Mouse (Mus musculus): ENCODE measurements at regions not wholly inside any gene's neighbourhood (a gene's known extent, or its start where the extent isn't known, plus 50 kb on each side); places are given as distances from the start of the nearest gene placed in this dataset.

- Histone ChIP-seq H3K4me1 (no peaks in the 10 kb centered on the region), H3K27ac (replicated peaks) (no peak overlapping the region)
- WGBS: 80% methylated on average over 3 of the region's 3 CpGs
Observed at GRCm38 (mm10) chr16:78247189-78247588, 54.1 kb upstream of the Cxadr start.

GRCm38 (mm10) chr16:78242678-78243077, 58.6 kb upstream of the Cxadr start:
- WGBS: 79% methylated on average over 3 of the region's 3 CpGs
- Histone ChIP-seq H3K9me3 (replicated peaks) (no peaks in the 10 kb centered on the region), H3K27ac (replicated peaks) (no peak overlapping the region), H3K4me3 (no peak overlapping the region), H3K4me1 (peaks cover 12% of the 10 kb centered on the region), H3K36me3 (no peaks in the 10 kb centered on the region), H3K27me3 (ENCODE audit: low read depth, poor library complexity, severe bottlenecking) (no peaks in the 10 kb centered on the region)
- DNase-seq (ENCODE audit: low spot score): no peak

More at GRCm38 (mm10) chr16:78247189-78247588, 54.1 kb upstream of the Cxadr start:
- Histone ChIP-seq H3K27me3 (ENCODE audit: low read depth, poor library complexity, severe bottlenecking) (no peaks in the 10 kb centered on the region), H3K36me3 (no peaks in the 10 kb centered on the region), H3K4me3 (no peak overlapping the region), H3K9me3 (replicated peaks) (no peaks in the 10 kb centered on the region)
- no peak for DNase-seq (ENCODE audit: low spot score)

DNA sequence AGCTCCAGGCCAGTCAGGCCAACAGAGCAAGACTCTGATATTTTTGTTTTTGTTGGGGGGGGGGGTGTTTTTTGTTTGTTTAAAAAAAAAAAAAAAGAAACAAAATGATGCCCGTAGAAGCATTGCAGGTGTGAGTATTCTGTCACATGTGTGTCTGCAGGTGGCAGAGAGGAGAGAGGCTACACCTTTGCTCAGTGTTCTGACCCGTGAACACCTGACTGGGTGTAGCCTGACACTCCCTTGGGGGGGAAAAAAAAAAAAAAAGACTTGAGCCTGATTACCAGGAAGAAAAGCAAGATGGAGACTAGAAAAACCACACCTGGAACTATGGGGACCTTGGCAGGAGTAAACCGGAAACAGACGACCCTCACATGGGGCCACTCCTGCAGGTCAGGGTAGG, 61.1 kb upstream of the Cxadr start:
- Histone ChIP-seq H3K27ac (replicated peaks) (no peak overlapping the region), H3K36me3 (no peaks in the 10 kb centered on the region), H3K4me1 (peaks cover 32% of the 10 kb centered on the region), H3K27me3 (ENCODE audit: low read depth, poor library complexity, severe bottlenecking) (peaks cover 16% of the 10 kb centered on the region), H3K9me3 (replicated peaks) (no peaks in the 10 kb centered on the region), H3K4me3 (no peak overlapping the region)
- WGBS: 85% methylated on average over 4 of the region's 4 CpGs
- no peak for DNase-seq (ENCODE audit: low spot score)

GRCm38 (mm10) chr16:78238052-78238701, 63.1 kb upstream of the Cxadr start:
- peak; percentile 89 for DNase-seq (ENCODE audit: low spot score)
- no peaks in the 10 kb centered on the region for H3K9me3 ChIP-seq (replicated peaks)
- under 1% methylated on average over 18 of the region's 18 CpGs for WGBS
- peaks cover 16% of the 10 kb centered on the region for H3K27me3 ChIP-seq (ENCODE audit: low read depth, poor library complexity, severe bottlenecking)
- peak overlapping the region; percentile 90 for H3K27ac ChIP-seq (replicated peaks)
- peak overlapping the region; percentile 54 for H3K4me3 ChIP-seq
- no peaks in the 10 kb centered on the region for H3K36me3 ChIP-seq
- H3K4me1 ChIP-seq: peaks cover 37% of the 10 kb centered on the region

DNA sequence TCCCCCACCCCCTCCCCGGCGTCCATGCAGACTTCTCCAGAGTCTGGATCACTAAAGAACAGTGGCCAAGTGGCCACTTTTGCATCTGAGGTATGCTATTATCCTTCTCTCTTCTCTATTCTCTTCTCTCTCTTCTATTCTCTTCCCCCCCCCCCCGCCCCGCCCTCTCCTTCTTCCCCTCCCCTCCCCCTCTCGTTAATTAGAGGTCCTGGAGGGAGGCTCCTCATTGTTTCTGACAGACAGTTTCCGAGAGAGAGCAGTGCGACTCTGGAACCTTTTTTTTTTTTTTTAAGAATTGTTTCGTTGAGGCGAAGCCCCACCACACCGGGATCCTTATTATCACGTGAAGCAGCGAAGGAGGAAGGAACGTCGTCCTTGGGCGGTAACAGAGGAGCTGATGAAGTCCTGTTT, 63.6 kb upstream of the Cxadr start:
- peak overlapping the region; percentile 90 for H3K27ac ChIP-seq (replicated peaks)
- H3K9me3 ChIP-seq (replicated peaks): no peaks in the 10 kb centered on the region
- no peaks in the 10 kb centered on the region for H3K36me3 ChIP-seq
- under 1% methylated on average over 14 of the region's 15 CpGs for WGBS
- H3K4me3 ChIP-seq: peak overlapping the region; percentile 54
- H3K27me3 ChIP-seq (ENCODE audit: low read depth, poor library complexity, severe bottlenecking): peaks cover 16% of the 10 kb centered on the region
- H3K4me1 ChIP-seq: peaks cover 37% of the 10 kb centered on the region
- peak; percentile 51 for DNase-seq (ENCODE audit: low spot score)

DNA sequence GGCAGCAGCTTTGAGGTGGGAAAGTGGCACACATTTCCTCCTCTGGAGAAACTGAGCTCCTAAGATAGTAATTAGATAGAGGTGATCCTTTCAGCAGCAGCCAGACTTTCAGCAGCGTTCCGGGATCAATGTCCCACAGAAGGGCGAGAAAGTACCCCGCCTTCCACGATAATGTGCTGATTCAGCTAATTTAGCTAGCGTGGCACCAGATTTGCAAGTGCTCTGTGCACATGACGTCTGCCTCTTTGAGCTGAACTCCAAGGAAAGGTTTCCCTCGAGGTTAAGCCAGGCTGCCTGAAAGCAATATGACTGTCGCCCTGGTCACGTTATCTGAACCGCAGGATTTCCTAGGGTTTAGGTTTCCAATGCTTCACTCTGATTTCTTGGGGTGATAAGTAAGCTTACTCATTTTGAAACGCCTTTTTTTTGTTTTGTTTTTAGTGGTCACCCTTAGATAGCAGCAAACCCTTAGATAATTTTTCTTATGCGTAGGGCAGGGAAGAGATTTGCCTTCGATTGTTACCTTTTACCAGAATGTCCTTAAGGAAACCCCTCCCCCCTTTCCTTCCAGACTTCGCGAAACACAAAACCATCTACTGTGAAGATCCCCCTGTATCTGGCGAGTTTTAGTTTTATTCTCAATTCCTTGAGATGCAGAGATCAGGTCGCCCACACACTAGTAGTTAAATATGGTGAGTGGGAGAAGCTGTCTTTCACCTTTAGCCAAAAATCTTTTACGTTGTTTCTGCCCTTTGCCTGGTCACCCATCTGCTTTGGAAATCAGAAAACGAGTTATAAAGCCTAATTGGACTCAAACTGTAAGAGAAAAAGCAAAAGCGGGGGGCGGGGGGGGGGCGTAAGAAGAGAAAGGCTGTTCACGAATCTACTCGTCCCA, 64.3 kb upstream of the Cxadr start:
- peak; percentile 46 for DNase-seq (ENCODE audit: low spot score)
- Histone ChIP-seq H3K9me3 (replicated peaks) (no peaks in the 10 kb centered on the region), H3K36me3 (no peaks in the 10 kb centered on the region), H3K27ac (replicated peaks) (peak overlapping the region; percentile 90), H3K4me3 (peak overlapping the region; percentile 54), H3K4me1 (peaks cover 37% of the 10 kb centered on the region), H3K27me3 (ENCODE audit: low read depth, poor library complexity, severe bottlenecking) (peaks cover 16% of the 10 kb centered on the region)
- WGBS: 4% methylated on average over 25 of the region's 25 CpGs

DNA sequence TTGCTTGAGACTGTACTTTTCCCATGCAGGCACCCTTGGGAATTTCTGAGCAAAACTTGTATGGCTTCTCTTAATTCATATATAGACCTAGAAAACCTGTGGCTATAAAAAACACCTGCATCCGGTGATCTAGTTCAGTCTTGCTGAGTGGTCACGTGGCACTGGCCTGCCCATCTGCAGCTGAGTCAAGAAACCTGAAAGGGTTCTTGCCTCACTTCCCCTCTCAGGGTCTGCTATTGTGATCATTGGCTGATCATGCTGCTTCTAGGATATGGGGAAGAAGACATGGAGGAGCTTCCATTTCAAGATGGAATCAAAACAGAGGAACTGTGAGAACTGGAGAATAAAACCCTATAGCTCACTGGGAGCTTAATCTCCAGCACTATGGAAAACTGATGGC, 69.1 kb upstream of the Cxadr start:
- Histone ChIP-seq H3K36me3 (0 out of 2 replicates have a peak, but pooled peaks cover 2% of the 10 kb centered on the region), H3K4me3 (no peak overlapping the region), H3K27ac (replicated peaks) (no peak overlapping the region), H3K27me3 (ENCODE audit: low read depth, poor library complexity, severe bottlenecking) (peaks cover 16% of the 10 kb centered on the region), H3K9me3 (replicated peaks) (peaks cover 10% of the 10 kb centered on the region), H3K4me1 (peaks cover 20% of the 10 kb centered on the region)
- DNase-seq (ENCODE audit: low spot score): no peak
- 83% methylated on average over 2 of the region's 2 CpGs for WGBS

DNA sequence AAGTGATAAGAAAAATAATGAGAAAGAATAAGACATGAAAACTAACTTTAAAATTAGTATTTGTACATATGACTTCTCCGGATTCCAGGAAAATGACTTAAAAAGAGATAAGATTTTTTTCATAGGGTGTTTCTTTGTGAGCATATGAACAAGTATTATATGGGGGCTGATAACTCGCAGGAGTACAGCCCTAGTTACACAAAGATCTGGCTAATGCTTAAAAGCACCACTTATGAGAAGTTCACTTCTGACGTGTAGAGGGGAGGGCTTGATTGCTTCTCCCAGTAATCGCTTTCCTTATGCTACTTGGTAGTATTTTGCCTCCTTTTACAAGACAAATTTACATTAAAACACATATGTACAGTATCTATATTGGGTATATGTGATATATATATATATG, 72.3 kb upstream of the Cxadr start:
- H3K4me1 ChIP-seq: no peaks in the 10 kb centered on the region
- H3K4me3 ChIP-seq: no peak overlapping the region
- H3K27ac ChIP-seq (replicated peaks): no peak overlapping the region
- 91% methylated on average over 4 of the region's 4 CpGs for WGBS
- H3K9me3 ChIP-seq (replicated peaks): peaks cover 10% of the 10 kb centered on the region
- H3K36me3 ChIP-seq: 0 out of 2 replicates have a peak, but pooled peaks cover 2% of the 10 kb centered on the region
- DNase-seq (ENCODE audit: low spot score): no peak
- no peaks in the 10 kb centered on the region for H3K27me3 ChIP-seq (ENCODE audit: low read depth, poor library complexity, severe bottlenecking)

DNA sequence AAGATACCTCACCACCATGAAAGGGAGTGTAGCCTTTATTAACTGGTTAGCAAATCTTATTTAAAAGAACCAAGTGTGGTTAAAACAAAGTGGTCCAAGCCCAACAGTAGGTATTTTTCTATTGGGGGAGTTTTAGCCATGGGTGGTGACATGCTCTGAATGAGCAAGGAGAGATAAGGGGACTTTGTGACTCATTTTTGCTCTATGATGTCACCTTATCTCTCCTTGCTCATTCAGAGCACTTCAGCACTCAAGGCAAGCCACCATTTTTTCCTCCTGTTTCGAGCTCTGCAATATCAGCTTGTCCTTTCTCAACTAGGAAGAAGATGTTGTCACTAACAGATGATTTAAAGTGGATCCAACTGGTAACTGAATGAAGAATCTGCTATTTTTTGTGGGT, 78.9 kb upstream of the Cxadr start:
- WGBS: 78% methylated on average over 1 of the region's 1 CpGs
- Histone ChIP-seq H3K27ac (replicated peaks) (no peak overlapping the region), H3K4me1 (peaks cover 8% of the 10 kb centered on the region), H3K27me3 (ENCODE audit: low read depth, poor library complexity, severe bottlenecking) (no peaks in the 10 kb centered on the region), H3K4me3 (no peak overlapping the region), H3K9me3 (replicated peaks) (no peaks in the 10 kb centered on the region), H3K36me3 (no peaks in the 10 kb centered on the region)
- DNase-seq (ENCODE audit: low spot score): no peak

DNA sequence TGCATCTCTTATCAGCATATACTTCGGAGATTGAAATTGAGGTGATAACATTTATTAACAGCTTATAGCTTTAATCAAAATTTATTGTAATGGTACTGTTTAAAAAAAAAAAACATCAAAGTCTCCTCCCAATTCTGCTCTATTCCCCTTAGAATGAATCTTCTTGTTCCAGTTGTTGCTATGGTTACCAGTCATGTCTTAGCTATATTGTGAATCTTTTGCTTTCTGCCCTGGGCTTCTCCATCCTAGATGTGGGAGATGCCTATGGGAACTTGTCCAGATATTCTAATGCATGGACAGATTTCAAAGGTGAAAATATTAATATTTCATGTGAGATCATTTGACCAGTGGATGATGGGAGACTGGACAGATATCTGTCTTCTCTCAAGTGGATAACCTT, 79.5 kb upstream of the Cxadr start:
- no peak for DNase-seq (ENCODE audit: low spot score)
- H3K9me3 ChIP-seq (replicated peaks): no peaks in the 10 kb centered on the region
- no peaks in the 10 kb centered on the region for H3K27me3 ChIP-seq (ENCODE audit: low read depth, poor library complexity, severe bottlenecking)
- no peak overlapping the region for H3K27ac ChIP-seq (replicated peaks)
- WGBS: 94% methylated on average over 1 of the region's 1 CpGs
- no peak overlapping the region for H3K4me3 ChIP-seq
- no peaks in the 10 kb centered on the region for H3K36me3 ChIP-seq
- H3K4me1 ChIP-seq: peaks cover 14% of the 10 kb centered on the region

DNA sequence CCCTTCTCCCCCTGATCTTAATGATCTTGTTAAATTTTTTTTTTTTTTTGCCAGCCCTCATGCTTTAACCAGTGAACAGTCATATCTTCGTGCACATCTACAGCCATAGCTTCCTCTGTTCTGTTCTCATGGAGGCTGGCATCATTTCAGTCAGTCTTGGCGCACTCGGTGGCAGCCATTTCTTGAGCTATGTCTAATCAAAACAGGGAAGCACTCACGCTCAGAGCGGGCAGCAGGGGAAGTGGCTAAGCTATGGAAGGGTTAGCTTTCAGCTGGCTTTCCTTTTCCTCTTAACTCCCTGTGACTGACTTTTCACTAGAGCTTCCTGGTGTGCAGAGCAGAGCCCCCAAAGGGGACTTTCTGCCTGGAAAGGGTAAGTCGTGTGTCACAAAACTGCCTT, 83.7 kb upstream of the Cxadr start:
- no peak for DNase-seq (ENCODE audit: low spot score)
- no peaks in the 10 kb centered on the region for H3K36me3 ChIP-seq
- no peaks in the 10 kb centered on the region for H3K27me3 ChIP-seq (ENCODE audit: low read depth, poor library complexity, severe bottlenecking)
- no peak overlapping the region for H3K4me3 ChIP-seq
- WGBS: 47% methylated on average over 6 of the region's 6 CpGs
- H3K4me1 ChIP-seq: peaks cover 14% of the 10 kb centered on the region
- H3K27ac ChIP-seq (replicated peaks): 0 out of 2 replicates have a peak overlapping the region, but pooled peaks have one; percentile 46
- H3K9me3 ChIP-seq (replicated peaks): no peaks in the 10 kb centered on the region

GRCm38 (mm10) chr16:78216752-78217351, 84.4 kb upstream of the Cxadr start:
- no peaks in the 10 kb centered on the region for H3K36me3 ChIP-seq
- WGBS: 57% methylated on average over 9 of the region's 9 CpGs
- no peaks in the 10 kb centered on the region for H3K27me3 ChIP-seq (ENCODE audit: low read depth, poor library complexity, severe bottlenecking)
- peaks cover 14% of the 10 kb centered on the region for H3K4me1 ChIP-seq
- DNase-seq (ENCODE audit: low spot score): no peak
- H3K27ac ChIP-seq (replicated peaks): no peak overlapping the region
- no peak overlapping the region for H3K4me3 ChIP-seq
- H3K9me3 ChIP-seq (replicated peaks): no peaks in the 10 kb centered on the region

GRCm38 (mm10) chr16:78211687-78212086, 89.6 kb upstream of the Cxadr start:
- no peaks in the 10 kb centered on the region for H3K36me3 ChIP-seq
- 86% methylated on average over 8 of the region's 8 CpGs for WGBS
- no peak overlapping the region for H3K27ac ChIP-seq (replicated peaks)
- H3K4me3 ChIP-seq: no peak overlapping the region
- DNase-seq (ENCODE audit: low spot score): no peak
- H3K4me1 ChIP-seq: no peaks in the 10 kb centered on the region
- no peaks in the 10 kb centered on the region for H3K27me3 ChIP-seq (ENCODE audit: low read depth, poor library complexity, severe bottlenecking)
- no peaks in the 10 kb centered on the region for H3K9me3 ChIP-seq (replicated peaks)

All from midbrain, embryonic 10.5 days (tissue).